Mouse (Mus musculus) ovary, postnatal 36 days (tissue): ENCODE results near the gene Tgm6.

Source experiments
- DNase-seq: peaks from one replicate; pipeline ENCODE4 v3.0.0; 2022; ENCODE audit warnings: low spot score, mixed read lengths

The Tgm6 gene

GRCm38 (mm10) chr2:130178381-130178705 lies 66.1 kb downstream of the Tgm6 start:
- no peak for DNase-seq

DNA sequence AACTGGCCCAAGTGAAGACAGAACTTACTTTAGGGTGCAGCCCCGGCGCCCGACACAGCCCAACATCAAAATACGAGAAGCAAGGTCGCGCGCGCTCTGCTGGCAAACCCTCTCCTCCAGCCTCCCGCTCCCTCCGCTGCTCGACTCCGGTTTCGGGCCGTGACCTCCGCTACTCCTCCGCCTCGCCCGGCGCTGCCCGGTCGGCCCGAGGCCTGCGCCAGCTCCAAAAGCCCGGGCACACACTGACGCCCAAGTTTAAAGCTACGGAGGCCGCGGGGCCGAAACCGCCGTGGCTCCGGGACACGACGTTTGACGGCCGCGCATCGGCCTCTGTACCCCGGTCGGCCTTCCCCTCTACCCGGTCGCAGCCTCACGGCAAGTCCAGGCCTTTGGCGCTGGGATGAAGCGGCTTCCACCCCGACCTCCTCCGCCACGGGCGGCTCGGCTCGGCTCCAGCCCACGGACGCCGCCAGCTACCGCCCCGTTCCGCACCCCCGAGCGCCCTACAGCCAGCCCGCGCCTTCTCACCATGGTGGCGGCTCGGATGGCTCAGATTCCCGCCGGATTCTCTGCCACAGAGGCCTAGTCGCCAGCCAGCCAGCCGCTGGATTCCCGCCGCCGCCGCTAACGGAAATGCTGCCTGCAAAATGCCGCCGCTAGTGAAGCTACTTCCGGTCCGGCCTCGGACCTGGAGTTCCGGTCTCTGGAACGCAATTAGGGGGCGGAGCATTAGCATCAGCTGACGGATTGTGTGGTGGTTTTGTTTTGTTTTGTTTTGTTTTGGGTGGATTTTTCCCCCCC lies 66.7 kb downstream of the Tgm6 start, which contains the start of gene Snrpb:
Snrpb (minus strand) TSS at position 698 of the 801 bp plus-strand sequence.
- DNase-seq = peak; percentile 85

DNA sequence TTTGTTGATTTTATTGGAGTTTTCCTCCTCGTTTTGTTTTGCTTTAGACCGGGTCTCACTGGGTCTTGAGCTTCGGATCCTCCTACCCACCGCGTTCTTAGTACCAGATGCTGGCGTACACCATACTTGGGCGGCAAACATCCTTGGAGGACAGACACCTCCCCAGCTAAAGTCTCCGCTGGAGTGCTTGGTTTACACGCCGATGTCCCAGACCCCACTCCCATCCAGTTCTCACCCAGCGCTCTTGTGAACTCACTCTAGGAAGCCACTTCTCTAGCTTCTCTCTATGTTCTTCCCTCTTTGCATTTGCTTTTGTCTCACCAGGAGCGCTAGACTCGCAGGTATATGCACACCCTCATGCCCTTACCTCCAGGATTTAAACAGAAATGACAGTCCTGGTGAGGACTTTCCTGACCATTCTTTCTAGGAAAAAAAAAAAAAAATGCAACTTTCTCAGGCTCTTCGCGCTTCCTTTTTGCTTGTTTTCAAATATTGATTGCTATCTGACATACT lies 67.3 kb downstream of the Tgm6 start:
- no peak for DNase-seq

DNA sequence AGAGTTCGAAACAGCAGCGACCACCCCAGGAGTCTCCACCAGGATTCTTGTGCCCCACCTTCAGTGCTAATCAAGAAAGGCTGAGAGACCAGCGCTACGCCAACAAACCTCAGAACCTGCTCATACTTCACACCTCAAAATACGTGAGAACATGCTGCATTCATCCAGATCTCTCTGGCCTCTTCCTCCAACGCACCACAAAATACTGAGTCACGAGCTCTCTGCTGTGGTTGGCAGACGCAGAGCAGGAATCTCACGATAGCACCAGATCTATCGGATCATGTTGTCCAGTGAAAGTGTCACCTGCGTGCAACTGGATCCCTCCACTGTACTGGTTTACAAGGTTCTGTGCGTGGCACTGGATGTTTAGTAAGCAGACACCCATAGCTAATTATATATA lies 76.2 kb downstream of the Tgm6 start:
- no peak for DNase-seq

DNA sequence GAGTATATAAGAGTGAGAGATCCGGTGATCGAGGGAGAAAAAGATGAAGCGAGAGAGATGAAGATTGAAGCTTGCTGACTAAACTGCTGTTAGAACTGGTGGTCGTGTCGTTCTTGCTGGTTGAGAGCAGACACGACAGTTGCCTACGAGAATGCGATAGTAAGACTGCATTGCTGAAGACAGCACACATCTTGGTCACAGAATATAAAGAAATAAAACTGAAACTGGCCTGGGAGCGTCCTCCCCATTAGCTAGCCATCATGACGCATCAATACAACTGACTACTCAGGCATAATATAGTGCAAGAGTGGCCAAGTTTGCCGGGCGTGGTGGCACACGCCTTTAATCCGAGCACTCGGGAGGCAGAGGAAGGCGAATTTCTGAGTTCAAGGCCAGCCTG lies 82.7 kb downstream of the Tgm6 start, which contains the start of gene Tmc2:
Tmc2 (plus strand) TSS at position 301 of the 400 bp plus-strand sequence.
- no peak for DNase-seq

- no peak for DNase-seq
These were observed 88.7 kb downstream of the Tgm6 start for GRCm38 (mm10) chr2:130200961-130201360.
